Mouse (Mus musculus) yolk sac, embryonic 10.5 days (tissue): ENCODE data around the gene Itgal.
"Not testable (repeated sequence)": the region's sequence is repeated elsewhere in the genome, so short reads cannot be mapped to it uniquely, and the experiment has no call there.

Experiments
- DNase-seq: peaks from one replicate; pipeline ENCODE4 v3.0.0-alpha.2; 2017; ENCODE audit warnings: low spot score

Gene Itgal

GRCm38 (mm10) chr7:127296098-127296497 is at the start of gene Itgal:
Gene Itgal, plus strand, starts transcription at chr7:127296260.
- no peak for DNase-seq

- not testable (repeated sequence) for DNase-seq
These were observed 45.5 kb upstream of the Itgal start for GRCm38 (mm10) chr7:127250511-127250910.

- DNase-seq, result no peak
These were observed 43.6 kb upstream of the Itgal start for GRCm38 (mm10) chr7:127252414-127252813.

GRCm38 (mm10) chr7:127253341-127253740 is 42.7 kb upstream of the Itgal start:
- no peak for DNase-seq

GRCm38 (mm10) chr7:127253821-127254769 is 42.0 kb upstream of the Itgal start:
- peak; percentile 94 for DNase-seq

- no peak for DNase-seq
These were observed 41.1 kb upstream of the Itgal start for GRCm38 (mm10) chr7:127255008-127255407.

GRCm38 (mm10) chr7:127255965-127256364 is 40.1 kb upstream of the Itgal start:
- DNase-seq, result no peak

- no peak for DNase-seq
These were observed 39.5 kb upstream of the Itgal start for GRCm38 (mm10) chr7:127256518-127256917.

- DNase-seq, result no peak
These were observed 36.7 kb upstream of the Itgal start for GRCm38 (mm10) chr7:127259186-127259905.

GRCm38 (mm10) chr7:127260309-127261111 is 35.5 kb upstream of the Itgal start, which contains the start of gene Dctpp1:
Gene Dctpp1, minus strand, starts transcription at chr7:127260709.
- DNase-seq, result peak; percentile 98

- DNase-seq, result no peak
These were observed 33.7 kb upstream of the Itgal start for GRCm38 (mm10) chr7:127262218-127262961.

- no peak for DNase-seq
These were observed 32.5 kb upstream of the Itgal start for GRCm38 (mm10) chr7:127263526-127263925.

- DNase-seq, result no peak
These were observed 25.8 kb upstream of the Itgal start for GRCm38 (mm10) chr7:127270256-127270655.

- no peak for DNase-seq
These were observed 25.4 kb upstream of the Itgal start for GRCm38 (mm10) chr7:127270666-127271065.

- DNase-seq, result no peak
These were observed 25.0 kb upstream of the Itgal start for GRCm38 (mm10) chr7:127271093-127271492.

GRCm38 (mm10) chr7:127272566-127272965 is 23.5 kb upstream of the Itgal start:
- DNase-seq, result no peak

GRCm38 (mm10) chr7:127273118-127273923 is 22.7 kb upstream of the Itgal start:
- DNase-seq, result no peak

- DNase-seq, result peak; percentile 95
These were observed 21.9 kb upstream of the Itgal start, which contains the start of gene Sephs2 for GRCm38 (mm10) chr7:127273925-127274789. Gene Sephs2, minus strand, starts transcription at chr7:127274055.

- peak; percentile 81 for DNase-seq
These were observed 19.5 kb upstream of the Itgal start for GRCm38 (mm10) chr7:127276519-127276961.
